Mouse (Mus musculus) MEL (cell line): ENCODE data around the gene Rfc5. TPM values are rescaled to one million over a fixed set of nuclear protein-coding genes. Genes with fewer than 3 reads are reported as not detected.

ENCODE experiments used
- DNase-seq: peaks from one replicate; pipeline ENCODE4 v3.0.0; 2011; ENCODE audit warnings: low read depth, low spot score
- H3K27ac ChIP-seq: 2 replicates; pipeline ENCODE4 v1.5.1; 2012; ENCODE audit warnings: low read depth, mild to moderate bottlenecking, control low read depth, low read length, moderate library complexity; ENCODE audit not compliant: control insufficient read depth
- H3K27me3 ChIP-seq, 2 experiments: fragments of 150-350 bp in 1 of 2; sonication (generic) in 1 of 2; 2 replicates each; pipeline ENCODE4 v1.6.1; 2012; ENCODE audit warnings: low read length in 2 of 2, mild to moderate bottlenecking in 2 of 2, improper control_type of control experiment in 1 of 2, moderate library complexity in 1 of 2; ENCODE audit not compliant: insufficient read depth in 2 of 2, control insufficient read depth in 1 of 2
- H3K36me3 ChIP-seq, 2 experiments: 2 replicates each; pipeline ENCODE4 v1.6.1; 2012 to 2014; ENCODE audit warnings: low read length in 2 of 2, improper control_type of control experiment in 1 of 2, inconsistent platforms in 1 of 2, mild to moderate bottlenecking in 1 of 2; ENCODE audit not compliant: insufficient read depth in 2 of 2, control insufficient read depth in 1 of 2
- H3K4me1 ChIP-seq, 2 experiments: fragments of 150-350 bp in 1 of 2; sonication (generic) in 1 of 2; 2 replicates each; pipeline ENCODE4 v1.6.1; 2012; ENCODE audit warnings: low read length in 2 of 2, improper control_type of control experiment in 1 of 2, mild to moderate bottlenecking in 1 of 2; ENCODE audit not compliant: insufficient read depth in 2 of 2, control insufficient read depth in 1 of 2
- H3K4me3 ChIP-seq, 2 experiments: fragments of 150-350 bp in 1 of 2; sonication (generic) in 1 of 2; 2 replicates each; pipeline ENCODE4 v1.5.1; 2012; ENCODE audit warnings: low read depth in 2 of 2, low read length in 2 of 2, mild to moderate bottlenecking in 2 of 2, moderate library complexity in 2 of 2, control low read depth in 1 of 2, improper control_type of control experiment in 1 of 2; ENCODE audit not compliant: control insufficient read depth in 1 of 2, insufficient read depth in 1 of 2
- H3K79me2 ChIP-seq: 2 replicates; pipeline ENCODE4 v1.6.1; 2012; ENCODE audit warnings: mild to moderate bottlenecking, low read length, moderate library complexity; ENCODE audit not compliant: control insufficient read depth, poor library complexity, insufficient read depth
- H3K9ac ChIP-seq: 2 replicates; pipeline ENCODE4 v1.6.1; 2012; ENCODE audit warnings: low read depth, mild to moderate bottlenecking, control low read depth, low read length, moderate library complexity; ENCODE audit not compliant: control insufficient read depth, poor library complexity, severe bottlenecking
- H3K9me3 ChIP-seq: fragments of 150-350 bp; sonication (generic); replicated peaks from 2 replicates; pipeline ENCODE4 v1.6.1; 2012; ENCODE audit warnings: mild to moderate bottlenecking, low read length, improper control_type of control experiment, moderate library complexity; ENCODE audit not compliant: insufficient read depth
- BHLHE40 ChIP-seq: IDR thresholded peaks from 2 replicates; pipeline ENCODE4 v1.6.1; 2012; ENCODE audit warnings: low read depth, mild to moderate bottlenecking, inconsistent platforms, low read length, improper control_type of control experiment, borderline replicate concordance
- CHD1 ChIP-seq: IDR thresholded peaks from 2 replicates; pipeline ENCODE4 v1.6.1; 2012; ENCODE audit warnings: low read depth, mild to moderate bottlenecking, inconsistent platforms, low read length, improper control_type of control experiment
- CTCF ChIP-seq, 3 experiments: IDR thresholded peaks in 2 of 3; conservative IDR thresholded peaks in 1 of 3; 2 replicates each; pipeline ENCODE4 v1.5.1; 2011 to 2012; ENCODE audit warnings: low read length in 3 of 3, low read depth in 2 of 3, mild to moderate bottlenecking in 2 of 3, improper control_type of control experiment in 1 of 3, inconsistent platforms in 1 of 3, mixed read lengths in 1 of 3, moderate library complexity in 1 of 3; ENCODE audit not compliant: control insufficient read depth in 1 of 3, insufficient read depth in 1 of 3, poor library complexity in 1 of 3, severe bottlenecking in 1 of 3
- E2F4 ChIP-seq: IDR thresholded peaks from 2 replicates; pipeline ENCODE4 v1.6.1; 2011; ENCODE audit warnings: low read depth, low read length, improper control_type of control experiment, borderline replicate concordance
- ELF1 ChIP-seq: IDR thresholded peaks from 2 replicates; pipeline ENCODE4 v1.6.1; 2014; ENCODE audit warnings: low read depth, mild to moderate bottlenecking, inconsistent platforms, low read length, improper control_type of control experiment, moderate library complexity
- EP300 ChIP-seq, 2 experiments: IDR thresholded peaks; 2 replicates each; pipeline ENCODE4 v1.6.1; 2011; ENCODE audit warnings: improper control_type of control experiment in 2 of 2, low read length in 2 of 2, low read depth in 1 of 2, mild to moderate bottlenecking in 1 of 2
- ETS1 ChIP-seq: IDR thresholded peaks from 2 replicates; pipeline ENCODE4 v1.6.1; 2012; ENCODE audit warnings: low read depth, mild to moderate bottlenecking, inconsistent platforms, low read length, improper control_type of control experiment, moderate library complexity
- GABPA ChIP-seq: IDR thresholded peaks from 2 replicates; pipeline ENCODE4 v1.6.1; 2012; ENCODE audit warnings: low read depth, mild to moderate bottlenecking, inconsistent platforms, low read length, improper control_type of control experiment, moderate library complexity
- GATA1 ChIP-seq: IDR thresholded peaks from 2 replicates; pipeline ENCODE4 v1.6.1; 2011; ENCODE audit warnings: low read depth, low read length, improper control_type of control experiment
- JUND ChIP-seq: IDR thresholded peaks from 2 replicates; pipeline ENCODE4 v1.6.1; 2011; ENCODE audit warnings: low read depth, mild to moderate bottlenecking, improper control_type of control experiment, low read length
- MAFK ChIP-seq: IDR thresholded peaks from 2 replicates; pipeline ENCODE4 v1.6.1; 2011; ENCODE audit warnings: low read depth, mild to moderate bottlenecking, low read length, improper control_type of control experiment, borderline replicate concordance
- MAX ChIP-seq: IDR thresholded peaks from 2 replicates; pipeline ENCODE4 v1.6.1; 2011; ENCODE audit warnings: low read length, improper control_type of control experiment
- MAZ ChIP-seq: IDR thresholded peaks from 2 replicates; pipeline ENCODE4 v1.6.1; 2012; ENCODE audit warnings: low read depth, mild to moderate bottlenecking, inconsistent platforms, low read length, improper control_type of control experiment
- MEF2A ChIP-seq: IDR thresholded peaks from 2 replicates; pipeline ENCODE4 v1.6.1; 2014; ENCODE audit warnings: low read depth, mild to moderate bottlenecking, inconsistent platforms, low read length, improper control_type of control experiment; ENCODE audit not compliant: poor library complexity, insufficient replicate concordance, severe bottlenecking; ENCODE audit errors: extremely low read depth
- MXI1 ChIP-seq: IDR thresholded peaks from 2 replicates; pipeline ENCODE4 v1.6.1; 2011; ENCODE audit warnings: mild to moderate bottlenecking, low read depth, low read length, improper control_type of control experiment
- MYB ChIP-seq: IDR thresholded peaks from 2 replicates; pipeline ENCODE4 v1.6.1; 2011; ENCODE audit warnings: mild to moderate bottlenecking, low read depth, low read length, improper control_type of control experiment
- MYC ChIP-seq: IDR thresholded peaks from 2 replicates; pipeline ENCODE4 v1.6.1; 2011; ENCODE audit warnings: low read depth, mild to moderate bottlenecking, low read length, improper control_type of control experiment, moderate library complexity
- NELFE ChIP-seq: IDR thresholded peaks from 2 replicates; pipeline ENCODE4 v1.6.1; 2011; ENCODE audit warnings: low read depth, low read length, improper control_type of control experiment
- NRF1 ChIP-seq: IDR thresholded peaks from 2 replicates; pipeline ENCODE4 v1.6.1; 2014; ENCODE audit warnings: low read depth, mild to moderate bottlenecking, inconsistent platforms, low read length, improper control_type of control experiment, moderate library complexity; ENCODE audit not compliant: poor library complexity, insufficient read depth, severe bottlenecking
- POLR2A ChIP-seq, 2 experiments: IDR thresholded peaks; 2 replicates each; pipeline ENCODE4 v1.6.1; 2011 to 2012; ENCODE audit warnings: low read length in 2 of 2, mild to moderate bottlenecking in 2 of 2, control low read depth in 1 of 2, improper control_type of control experiment in 1 of 2, low read depth in 1 of 2, moderate library complexity in 1 of 2; ENCODE audit not compliant: control insufficient read depth in 1 of 2, insufficient read depth in 1 of 2, poor library complexity in 1 of 2
- POLR2AphosphoS2 ChIP-seq: IDR thresholded peaks from 2 replicates; pipeline ENCODE4 v1.6.1; 2011; ENCODE audit warnings: low read length, improper control_type of control experiment
- RAD21 ChIP-seq: IDR thresholded peaks from 2 replicates; pipeline ENCODE4 v1.6.1; 2011; ENCODE audit warnings: mild to moderate bottlenecking, low read depth, low read length, improper control_type of control experiment
- RCOR1 ChIP-seq: IDR thresholded peaks from 2 replicates; pipeline ENCODE4 v1.6.1; 2012; ENCODE audit warnings: low read depth, mild to moderate bottlenecking, inconsistent platforms, low read length, improper control_type of control experiment
- SIN3A ChIP-seq: IDR thresholded peaks from 2 replicates; pipeline ENCODE4 v1.6.1; 2012; ENCODE audit warnings: low read length, improper control_type of control experiment, inconsistent platforms
- TAL1 ChIP-seq: IDR thresholded peaks from 2 replicates; pipeline ENCODE4 v1.6.1; 2012; ENCODE audit warnings: mild to moderate bottlenecking, inconsistent platforms, low read length, moderate library complexity, mixed read lengths
- TBP ChIP-seq: IDR thresholded peaks from 2 replicates; pipeline ENCODE4 v1.8.0; 2011; ENCODE audit warnings: low read depth, low read length, improper control_type of control experiment
- TCF12 ChIP-seq: IDR thresholded peaks from 2 replicates; pipeline ENCODE4 v1.6.1; 2014; ENCODE audit warnings: low read depth, mild to moderate bottlenecking, inconsistent platforms, low read length, improper control_type of control experiment, moderate library complexity
- UBTF ChIP-seq: IDR thresholded peaks from 2 replicates; pipeline ENCODE4 v1.6.1; 2012; ENCODE audit warnings: low read depth, mild to moderate bottlenecking, inconsistent platforms, low read length, improper control_type of control experiment, moderate library complexity, borderline replicate concordance; ENCODE audit not compliant: insufficient read depth
- USF1 ChIP-seq: IDR thresholded peaks from 2 replicates; pipeline ENCODE4 v1.6.1; 2014; ENCODE audit warnings: low read depth, mild to moderate bottlenecking, inconsistent platforms, low read length, improper control_type of control experiment, moderate library complexity
- USF2 ChIP-seq, 2 experiments: IDR thresholded peaks; 2 replicates each; pipeline ENCODE4 v1.6.1; 2011 to 2012; ENCODE audit warnings: improper control_type of control experiment in 2 of 2, low read length in 2 of 2, borderline replicate concordance in 1 of 2, inconsistent platforms in 1 of 2, low read depth in 1 of 2, mild to moderate bottlenecking in 1 of 2; ENCODE audit not compliant: insufficient read depth in 1 of 2
- ZC3H11A ChIP-seq: IDR thresholded peaks from 2 replicates; pipeline ENCODE4 v1.6.1; 2012; ENCODE audit warnings: low read depth, mild to moderate bottlenecking, inconsistent platforms, low read length, improper control_type of control experiment
- ZKSCAN1 ChIP-seq: IDR thresholded peaks from 2 replicates; pipeline ENCODE4 v1.6.1; 2012; ENCODE audit warnings: low read depth, mild to moderate bottlenecking, inconsistent platforms, low read length, improper control_type of control experiment, moderate library complexity
- ZMIZ1 ChIP-seq: IDR thresholded peaks from 2 replicates; pipeline ENCODE4 v1.6.1; 2012; ENCODE audit warnings: low read depth, mild to moderate bottlenecking, inconsistent platforms, low read length, improper control_type of control experiment, moderate library complexity
- ZNF384 ChIP-seq: IDR thresholded peaks from 2 replicates; pipeline ENCODE4 v1.6.1; 2012; ENCODE audit warnings: low read depth, mild to moderate bottlenecking, inconsistent platforms, low read length, improper control_type of control experiment
- polyA plus RNA-seq, 2 experiments: library from polyadenylated mRNA; stranded (reverse) in 1 of 2; unstranded in 1 of 2; fragments of >175 nt in 1 of 2; fragments of >200 nt in 1 of 2; gene quantifications; 2 replicates each; pipeline versions ENCODE4 v1.2.1 to v1.2.4; 2012; ENCODE audit warnings: low replicate concordance in 2 of 2, low read depth in 1 of 2; ENCODE audit not compliant: insufficient read length in 2 of 2, insufficient read depth in 1 of 2, missing spikeins in 1 of 2
- total RNA-seq: library from RNA; depleted of rRNA; stranded (reverse); fragments of 300-350 nt; gene quantifications from 2 replicates; pipeline ENCODE4 v1.2.3, GENCODE M21; 2012

The Rfc5 gene
- total and polyA plus RNA-seq, 3 experiments = 98.9 to 158 TPM; not detected in 1

- no peaks in the 10 kb centered on the region for H3K27me3 ChIP-seq
- no peaks in the 10 kb centered on the region for H3K9me3 ChIP-seq
- H3K4me3 ChIP-seq = peak overlapping the region; percentile 1 to 28; a peak in 2 of 4 replicates
- peak overlapping the region; percentile 31 for H3K9ac ChIP-seq
- peaks cover 0 to 27% of the 10 kb centered on the region in 2 experiments; a peak in 3 of 4 replicates for H3K36me3 ChIP-seq
- H3K27ac ChIP-seq = peak overlapping the region; percentile 80
- peaks cover 9% of the 10 kb centered on the region for H3K79me2 ChIP-seq
- peaks cover 15 to 38% of the 10 kb centered on the region in 2 experiments for H3K4me1 ChIP-seq
- DNase-seq = peak; percentile 71
- TF ChIP-seq MEF2A (no peak), MYB (no peak), CTCF (IDR thresholded peaks at IDR 0.05 in 2 of 3, conservative IDR thresholded peaks at IDR 0.05 in 1 of 3; ENCODE audit: control insufficient read depth in 1 of 3, insufficient read depth in 1 of 3, low read depth in 2 of 3, low read length in 3 of 3, poor library complexity in 1 of 3, severe bottlenecking in 1 of 3) (no peak), NELFE (no peak; the same call in 1 of the 2 replicates), GATA1 (peak; percentile 78), SIN3A (no peak; the same call in 1 of the 2 replicates), ZC3H11A (no peak), TBP (0 out of 2 replicates have a peak, but pooled peaks have one; percentile 26), TCF12 (peak; percentile 54; the same call in 1 of the 2 replicates), MXI1 (peak; percentile 91), GABPA (no peak), ETS1 (peak; percentile 92), E2F4 (no peak), MAFK (no peak), JUND (0 out of 2 replicates have a peak, but pooled peaks have one; percentile 21), EP300 (IDR thresholded peaks at IDR 0.05; ENCODE audit: low read depth in 1 of 2, low read length in 2 of 2) (peak; percentile 64 to 65), UBTF (no peak), BHLHE40 (peak; percentile 91), USF2 (IDR thresholded peaks at IDR 0.05; ENCODE audit: borderline replicate concordance in 1 of 2, insufficient read depth in 1 of 2, low read depth in 1 of 2, low read length in 2 of 2) (no peak), POLR2AphosphoS2 (no peak), MAX (peak; percentile 86), CHD1 (no peak), ZMIZ1 (no peak), MYC (peak; percentile 88), NRF1 (no peak), ZKSCAN1 (no peak), USF1 (no peak), ZNF384 (no peak), ELF1 (no peak), POLR2A (IDR thresholded peaks at IDR 0.05; ENCODE audit: control insufficient read depth in 1 of 2, insufficient read depth in 1 of 2, low read depth in 1 of 2, low read length in 2 of 2, poor library complexity in 1 of 2) (no peak), RAD21 (no peak), RCOR1 (no peak), TAL1 (peak; percentile 51), MAZ (0 out of 2 replicates have a peak, but pooled peaks have one; percentile 5)
Measured at GRCm38 (mm10) chr5:117360631-117361541, 28.0 kb downstream of the Rfc5 start.
